Mouse (Mus musculus): Measurements from ENCODE around the gene Gm37240. TPM values are rescaled to one million over a fixed set of nuclear protein-coding genes. Genes with fewer than 3 reads are reported as not detected.

The Gm37240 gene
- total RNA-seq, 2 experiments from 2014 or later, result 28.9 to 37.3 TPM

GRCm38 (mm10) chr3:84639767-84640500 is 1247.4 kb downstream of the Gm37240 start:
- DNase-seq, result no peak

- no peak for DNase-seq
Observed at GRCm38 (mm10) chr3:84638858-84639257, 1248.5 kb downstream of the Gm37240 start.

- DNase-seq, result no peak
Observed at GRCm38 (mm10) chr3:84637890-84638578, 1249.3 kb downstream of the Gm37240 start.

- DNase-seq, result no peak
Observed at GRCm38 (mm10) chr3:84637095-84637494, 1250.2 kb downstream of the Gm37240 start.

GRCm38 (mm10) chr3:84631586-84631985 is 1255.7 kb downstream of the Gm37240 start:
- DNase-seq, result no peak

- DNase-seq, result no peak
Observed at GRCm38 (mm10) chr3:84622026-84622425, 1265.3 kb downstream of the Gm37240 start.

- DNase-seq, result no peak
Observed at GRCm38 (mm10) chr3:84619725-84620124, 1267.6 kb downstream of the Gm37240 start.

- DNase-seq, result no peak
Observed at GRCm38 (mm10) chr3:84619056-84619455, 1268.3 kb downstream of the Gm37240 start.

GRCm38 (mm10) chr3:84618627-84619026 is 1268.7 kb downstream of the Gm37240 start:
- no peak for DNase-seq

GRCm38 (mm10) chr3:84615856-84616225 is 1271.5 kb downstream of the Gm37240 start:
- DNase-seq, result no peak

- DNase-seq, result no peak
Observed at GRCm38 (mm10) chr3:84615050-84615855, 1272.1 kb downstream of the Gm37240 start.

GRCm38 (mm10) chr3:84610183-84610710 is 1277.1 kb downstream of the Gm37240 start:
- no peak for DNase-seq

- no peak for DNase-seq
Observed at GRCm38 (mm10) chr3:84603212-84603611, 1284.1 kb downstream of the Gm37240 start.

- no peak for DNase-seq
Observed at GRCm38 (mm10) chr3:84602759-84603158, 1284.6 kb downstream of the Gm37240 start.

GRCm38 (mm10) chr3:84601870-84602495 is 1285.3 kb downstream of the Gm37240 start:
- DNase-seq, result no peak

GRCm38 (mm10) chr3:84598756-84599155 is 1288.6 kb downstream of the Gm37240 start:
- DNase-seq, result no peak

- no peak for DNase-seq
Observed at GRCm38 (mm10) chr3:84597996-84598734, 1289.2 kb downstream of the Gm37240 start.

GRCm38 (mm10) chr3:84595677-84596234 is 1291.6 kb downstream of the Gm37240 start:
- DNase-seq, result no peak

GRCm38 (mm10) chr3:84594894-84595676 is 1292.2 kb downstream of the Gm37240 start:
- DNase-seq, result no peak

GRCm38 (mm10) chr3:84593274-84593673 is 1294.0 kb downstream of the Gm37240 start, which contains the start of gene Tigd4:
Tigd4 (plus strand) TSS chr3:84593574.
- DNase-seq, result no peak

Measured in gastrocnemius, postnatal 10 days (tissue).